Mouse (Mus musculus): ENCODE data around the gene Polr2h. TPM values are rescaled to one million over a fixed set of nuclear protein-coding genes. Genes with fewer than 3 reads are reported as not detected.

The Polr2h gene
- polyA plus RNA-seq, 1 experiment from 2014 or later = 38.4 TPM

DNA sequence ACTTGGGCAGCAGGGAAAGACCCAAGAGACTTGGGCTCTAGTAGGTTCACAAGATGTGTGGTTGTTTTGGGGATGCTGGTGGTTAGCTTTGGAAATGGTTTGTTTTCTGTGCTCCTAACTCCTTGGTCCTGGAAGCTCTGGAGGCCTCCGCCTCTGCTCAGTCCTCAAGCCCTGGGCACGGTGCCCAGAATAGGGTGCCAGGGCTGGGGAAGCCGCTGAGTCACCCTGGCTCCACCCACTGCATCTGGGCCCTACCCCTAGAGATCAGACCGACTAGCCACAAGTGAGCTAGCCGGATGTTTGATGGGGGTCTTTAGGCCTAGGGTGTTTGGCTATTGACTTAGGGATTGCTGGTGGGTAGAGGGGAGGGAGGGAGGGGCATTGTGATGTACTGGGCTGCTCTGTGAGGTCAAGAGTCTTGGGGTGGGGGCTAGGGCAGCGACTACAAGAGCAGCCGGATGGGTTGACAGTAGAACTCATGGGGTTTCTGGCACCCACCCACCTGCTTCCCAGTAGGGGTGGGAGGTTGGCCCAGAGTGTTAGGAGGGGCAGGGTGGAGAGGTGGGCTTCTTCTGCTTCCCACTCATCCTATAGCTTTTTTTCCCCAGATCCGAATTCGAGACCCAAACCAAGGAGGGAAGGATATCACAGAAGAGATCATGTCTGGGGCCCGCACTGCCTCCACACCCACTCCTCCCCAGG is 39.3 kb upstream of the Polr2h start:
- H3K27me3 ChIP-seq = no peaks in the 10 kb centered on the region
- POLR2A ChIA-PET = no interaction called here
- in situ Hi-C loops (cut with MboI; ENCODE audit: low pct_unique_long_range_greater_than_20kb) = no loop called here
- ATAC-seq (peak; percentile 65), DNase-seq (ENCODE audit: low read depth, low spot score) (peak; percentile 62)
- TF ChIP-seq CTCF (IDR thresholded peaks at IDR 0.05) = no peak
- CTCF ChIA-PET = no interaction called here

DNA sequence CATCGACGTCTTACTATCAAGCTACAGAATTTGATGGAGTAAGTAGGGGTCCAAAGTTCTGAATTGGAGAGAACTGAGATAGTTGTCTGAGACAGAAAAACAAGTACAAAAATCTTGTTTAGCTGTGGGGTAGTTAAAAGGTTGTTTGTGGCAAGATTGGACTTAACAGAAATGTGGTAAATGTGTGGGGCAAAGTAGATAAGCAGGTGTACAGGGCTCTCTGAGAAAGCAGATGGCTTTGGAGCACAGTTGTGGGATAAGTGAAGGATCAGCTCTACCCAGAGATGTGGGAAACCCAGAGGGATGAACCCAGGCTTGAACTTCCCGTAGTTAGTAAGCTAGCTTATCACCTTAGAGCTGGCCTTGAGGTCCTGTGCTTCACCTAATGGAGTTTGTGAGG is 26.7 kb upstream of the Polr2h start:
- POLR2A ChIA-PET = no interaction called here
- ATAC-seq = no peak
- no peak for TF ChIP-seq CTCF (IDR thresholded peaks at IDR 0.05)
- no peaks in the 10 kb centered on the region for H3K27me3 ChIP-seq
- in situ Hi-C loops (cut with MboI; ENCODE audit: low pct_unique_long_range_greater_than_20kb) = no loop called here
- DNase-seq (ENCODE audit: low read depth, low spot score) = no peak
- CTCF ChIA-PET = no interaction called here

DNA sequence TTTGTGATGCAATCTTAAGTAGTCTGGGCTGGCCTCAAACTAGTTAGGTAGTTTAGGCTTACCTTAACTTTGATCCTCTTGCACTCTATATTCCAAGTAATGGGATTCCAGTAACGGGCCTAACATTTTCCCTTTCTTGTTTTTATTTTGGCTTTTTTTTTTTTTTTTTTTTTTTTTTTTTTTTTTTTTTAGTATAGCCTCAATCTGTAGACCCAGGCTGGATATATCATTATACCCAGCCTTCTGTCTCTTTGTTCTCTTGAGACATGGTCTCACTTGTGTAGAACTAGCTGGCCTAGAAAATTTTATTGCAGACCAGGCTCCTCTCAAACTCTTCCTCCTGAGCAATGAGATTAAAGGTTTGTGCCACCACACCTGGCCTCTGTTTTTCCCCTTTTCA is 25.8 kb upstream of the Polr2h start:
- no peak for TF ChIP-seq CTCF (IDR thresholded peaks at IDR 0.05)
- ATAC-seq (no peak), DNase-seq (ENCODE audit: low read depth, low spot score) (no peak)
- POLR2A ChIA-PET = no interaction called here
- in situ Hi-C loops (cut with MboI; ENCODE audit: low pct_unique_long_range_greater_than_20kb) = no loop called here
- CTCF ChIA-PET = interaction anchor here (1.1 kb wide), 1 partner anchor 9 kb away, joined by 3 read pairs; no protein-coding TSS in a partner anchor
- H3K27me3 ChIP-seq = no peaks in the 10 kb centered on the region

DNA sequence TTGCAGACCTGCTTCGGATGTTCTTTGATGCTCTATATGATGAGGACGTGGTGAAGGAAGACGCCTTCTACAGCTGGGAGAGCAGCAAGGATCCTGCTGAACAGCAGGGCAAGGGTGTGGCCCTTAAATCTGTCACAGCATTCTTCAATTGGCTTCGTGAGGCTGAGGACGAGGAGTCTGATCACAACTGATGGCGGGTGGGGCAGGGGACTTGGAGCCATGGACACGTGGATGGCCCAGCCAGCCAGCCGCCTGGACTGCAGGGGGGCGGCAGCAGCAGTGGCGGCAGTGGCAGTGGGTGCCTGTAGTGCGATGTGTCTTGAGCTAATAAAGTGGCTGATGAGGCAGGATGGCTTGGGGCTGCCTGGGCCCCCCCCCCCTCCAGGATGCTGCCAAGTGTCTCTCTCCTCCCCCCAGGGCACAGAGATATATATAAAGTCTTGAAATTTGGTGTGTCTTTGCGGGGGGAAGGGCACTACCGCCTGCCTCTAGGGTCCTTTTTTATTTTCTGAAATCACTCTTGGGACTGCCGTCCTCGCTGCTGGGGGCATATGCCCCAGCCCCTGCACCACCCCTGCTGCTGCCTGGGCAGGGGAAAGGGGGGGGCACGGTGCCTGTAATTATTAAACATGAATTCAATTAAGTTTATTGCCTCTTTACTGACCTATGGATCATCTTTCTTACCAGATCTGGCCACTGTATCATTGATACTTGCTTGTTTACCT is 25.1 kb upstream of the Polr2h start:
- no peak for TF ChIP-seq CTCF (IDR thresholded peaks at IDR 0.05)
- ATAC-seq = no peak
- no peak for DNase-seq (ENCODE audit: low read depth, low spot score)
- in situ Hi-C loops (cut with MboI; ENCODE audit: low pct_unique_long_range_greater_than_20kb) = no loop called here
- ChIA-PET CTCF (interaction anchor here (1.1 kb wide), 1 partner anchor 10 kb away, joined by 3 read pairs; no protein-coding TSS in a partner anchor), POLR2A (no interaction called here)
- no peaks in the 10 kb centered on the region for H3K27me3 ChIP-seq

DNA sequence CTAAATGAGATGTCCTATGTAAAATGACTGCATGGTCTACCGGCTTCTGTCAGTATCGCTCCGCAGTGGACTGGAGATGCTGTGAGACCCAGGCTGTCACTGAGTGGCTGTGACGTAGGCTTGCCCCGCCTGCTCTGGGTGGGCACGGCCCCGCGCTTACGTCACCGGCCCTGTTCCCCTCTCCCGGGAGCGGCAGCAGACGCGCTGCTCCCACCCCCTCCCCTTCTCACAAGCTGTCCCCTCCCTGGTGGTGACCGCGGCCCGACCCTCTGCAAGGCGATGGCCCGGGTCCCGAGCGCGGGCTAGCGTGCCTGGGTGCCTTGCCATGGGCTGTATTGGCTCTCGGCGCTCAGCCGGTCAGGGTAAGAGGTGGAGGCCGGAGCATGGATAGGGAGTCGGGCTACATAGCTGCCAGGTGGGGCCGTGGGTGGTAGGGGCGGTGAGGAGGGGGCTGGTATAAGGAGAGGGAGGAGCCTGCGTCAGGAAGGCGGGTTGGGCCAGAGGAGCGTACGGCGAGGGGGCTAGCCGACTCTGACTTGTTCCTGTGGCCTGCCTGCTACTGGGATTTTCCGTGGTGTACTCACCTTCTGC is 24.3 kb upstream of the Polr2h start, which contains the start of gene Fam131a:
Gene Fam131a, plus strand, starts transcription at position 131 of the 591 bp plus-strand sequence.
- TF ChIP-seq CTCF (IDR thresholded peaks at IDR 0.05) = no peak
- no peaks in the 10 kb centered on the region for H3K27me3 ChIP-seq
- in situ Hi-C loops (cut with MboI; ENCODE audit: low pct_unique_long_range_greater_than_20kb) = no loop called here
- no peak for DNase-seq (ENCODE audit: low read depth, low spot score)
- ChIA-PET POLR2A (no interaction called here), CTCF (no interaction called here)
- ATAC-seq = no peak

DNA sequence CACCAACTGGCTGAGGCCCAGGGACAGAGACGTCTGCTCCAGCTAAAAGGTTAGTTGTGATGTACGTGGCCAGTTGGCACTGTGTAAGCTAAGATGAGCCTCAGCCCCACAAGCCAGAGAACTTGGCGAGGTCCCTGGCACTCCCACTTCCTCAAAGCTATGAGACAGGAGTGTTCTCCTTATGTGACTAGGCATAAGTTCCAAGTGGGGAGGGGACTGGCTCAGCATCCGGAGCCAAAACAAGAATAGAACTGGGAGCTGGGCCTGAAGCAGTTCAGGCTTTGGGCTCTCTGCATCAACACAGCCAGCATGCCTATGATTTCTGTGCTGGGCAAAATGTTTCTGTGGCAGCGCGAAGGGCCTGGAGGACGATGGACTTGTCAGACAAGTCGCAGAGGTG is 22.7 kb upstream of the Polr2h start:
- POLR2A ChIA-PET = no interaction called here
- no peak for TF ChIP-seq CTCF (IDR thresholded peaks at IDR 0.05)
- in situ Hi-C loops (cut with MboI; ENCODE audit: low pct_unique_long_range_greater_than_20kb) = no loop called here
- no peaks in the 10 kb centered on the region for H3K27me3 ChIP-seq
- ATAC-seq (no peak), DNase-seq (ENCODE audit: low read depth, low spot score) (no peak)
- CTCF ChIA-PET = no interaction called here

DNA sequence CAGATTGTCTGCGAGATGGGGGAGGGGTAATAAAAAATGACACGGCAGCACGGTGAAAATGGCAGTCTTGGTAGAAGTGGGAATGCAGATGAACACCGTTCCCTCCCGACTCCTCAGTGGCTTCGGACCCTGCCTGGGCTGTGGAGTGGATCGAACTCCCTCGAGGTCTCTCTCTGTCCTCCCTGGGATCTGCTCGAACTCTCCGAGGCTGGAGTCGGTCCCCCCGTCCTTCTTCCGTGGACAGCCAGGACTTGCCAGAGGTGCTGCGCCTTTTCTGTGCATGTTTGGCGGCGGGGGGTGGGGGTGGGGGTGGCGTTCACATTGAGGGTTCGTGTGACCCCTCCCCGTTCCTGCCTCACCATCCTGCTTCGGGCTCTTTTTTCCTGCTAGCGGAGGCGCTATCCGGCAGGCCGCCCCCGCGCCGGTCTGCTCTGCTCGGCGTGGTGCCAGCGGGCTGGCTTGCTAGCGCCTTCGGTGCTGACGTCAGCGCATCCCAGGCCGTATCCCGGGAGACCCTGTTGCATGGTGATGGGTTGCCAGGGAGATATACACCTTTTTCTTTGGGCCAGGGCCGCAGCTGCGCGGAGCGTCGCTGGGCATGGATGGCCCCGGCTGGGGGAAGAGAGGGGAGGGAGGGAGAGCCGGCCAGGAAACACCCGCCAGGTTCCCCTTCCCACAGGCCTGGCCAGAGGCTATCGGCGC is 21.7 kb upstream of the Polr2h start:
- ATAC-seq (no peak), DNase-seq (ENCODE audit: low read depth, low spot score) (no peak)
- no peaks in the 10 kb centered on the region for H3K27me3 ChIP-seq
- POLR2A ChIA-PET = no interaction called here
- in situ Hi-C loops (cut with MboI; ENCODE audit: low pct_unique_long_range_greater_than_20kb) = no loop called here
- CTCF ChIA-PET = no interaction called here
- no peak for TF ChIP-seq CTCF (IDR thresholded peaks at IDR 0.05)

DNA sequence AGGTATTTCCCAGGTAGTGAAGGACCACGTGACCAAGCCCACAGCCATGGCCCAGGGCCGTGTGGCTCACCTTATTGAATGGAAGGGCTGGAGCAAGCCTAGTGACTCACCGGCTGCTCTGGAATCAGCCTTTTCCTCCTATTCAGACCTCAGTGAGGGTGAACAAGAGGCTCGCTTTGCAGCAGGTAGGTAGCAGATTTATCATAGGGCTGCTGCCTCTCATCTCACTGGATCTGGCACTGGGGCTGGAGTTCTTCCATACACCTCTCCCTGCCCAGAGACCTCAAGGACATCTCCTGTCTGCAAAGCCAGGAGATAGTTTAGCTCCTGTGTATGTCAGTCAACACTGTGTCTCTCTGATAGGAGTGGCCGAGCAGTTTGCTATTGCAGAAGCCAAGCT is 18.2 kb upstream of the Polr2h start:
- in situ Hi-C loops (cut with MboI; ENCODE audit: low pct_unique_long_range_greater_than_20kb) = no loop called here

DNA sequence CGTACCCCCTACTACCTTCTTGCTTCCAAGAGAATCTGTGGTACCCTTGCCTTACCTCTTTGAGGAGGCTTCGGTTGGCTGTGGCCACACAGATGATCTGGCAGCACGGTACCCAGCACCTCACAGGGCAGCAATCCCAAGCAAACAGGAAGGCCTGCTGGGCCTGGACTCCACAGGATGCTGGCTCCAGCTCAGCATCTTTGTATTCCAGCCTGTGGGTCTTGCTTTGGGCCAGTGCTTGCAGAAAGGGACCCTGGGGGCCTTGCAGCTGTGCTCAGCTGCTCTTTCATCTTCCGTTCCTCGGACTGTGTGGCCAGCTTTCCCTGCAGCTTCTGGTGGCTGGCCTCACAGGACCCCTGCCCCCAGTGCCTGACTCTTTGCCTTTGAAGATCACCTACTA is 17.4 kb upstream of the Polr2h start:
- no peaks in the 10 kb centered on the region for H3K27me3 ChIP-seq
- DNase-seq (ENCODE audit: low read depth, low spot score) (no peak), ATAC-seq (no peak)
- no peak for TF ChIP-seq CTCF (IDR thresholded peaks at IDR 0.05)
- ChIA-PET POLR2A (no interaction called here), CTCF (interaction anchor here (0.8 to 1.7 kb wide), 2 partner anchors 14 to 62 kb away, joined by 4 to 5 read pairs; no protein-coding TSS in a partner anchor)
- in situ Hi-C loops (cut with MboI; ENCODE audit: low pct_unique_long_range_greater_than_20kb) = loop anchor here (25.0 kb wide), 1 partner anchor 1562 kb away; the partner anchor contains the start of gene Tra2b

More for the DNA sequence above, 18.2 kb upstream of the Polr2h start:
- TF ChIP-seq CTCF (IDR thresholded peaks at IDR 0.05) = no peak
- ChIA-PET CTCF (interaction anchor here (0.8 to 1.7 kb wide), 3 partner anchors 10 to 63 kb away, joined by 4 to 8 read pairs (median 5); no protein-coding TSS in a partner anchor), POLR2A (no interaction called here)
- no peak for ATAC-seq
- no peaks in the 10 kb centered on the region for H3K27me3 ChIP-seq
- DNase-seq (ENCODE audit: low read depth, low spot score) = no peak

DNA sequence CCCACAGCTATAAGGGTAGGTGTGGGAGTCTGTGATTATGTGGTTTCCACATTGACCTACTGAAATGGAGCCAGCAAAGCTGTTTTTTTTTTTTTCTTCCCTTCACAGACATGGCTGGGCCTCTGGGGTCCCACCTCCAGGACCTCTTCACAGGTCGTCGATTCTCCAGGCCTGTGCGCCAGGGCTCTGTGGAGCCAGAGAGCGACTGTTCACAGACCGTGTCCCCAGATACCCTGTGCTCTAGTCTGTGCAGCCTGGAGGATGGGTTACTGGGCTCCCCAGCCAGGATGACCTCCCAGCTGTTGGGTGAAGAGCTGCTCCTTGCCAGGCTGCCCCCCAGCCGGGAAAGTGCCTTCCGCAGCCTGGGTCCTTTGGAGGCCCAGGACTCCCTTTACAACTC is 16.1 kb upstream of the Polr2h start:
- ChIA-PET POLR2A (no interaction called here), CTCF (interaction anchor here (1.0 kb wide), 1 partner anchor 14 kb away, joined by 3 read pairs; no protein-coding TSS in a partner anchor)
- in situ Hi-C loops (cut with MboI; ENCODE audit: low pct_unique_long_range_greater_than_20kb) = loop anchor here (25.0 kb wide), 1 partner anchor 1561 kb away; the partner anchor contains the start of gene Tra2b
- TF ChIP-seq CTCF (IDR thresholded peaks at IDR 0.05) = no peak
- ATAC-seq (no peak), DNase-seq (ENCODE audit: low read depth, low spot score) (no peak)
- no peaks in the 10 kb centered on the region for H3K27me3 ChIP-seq

Measured in Patski (cell line).